Mouse (Mus musculus) intestine, postnatal 0 days (tissue): Measurements from ENCODE around the gene Slc22a23. TPM values are rescaled to one million over a fixed set of nuclear protein-coding genes. Genes with fewer than 3 reads are reported as not detected.

Source experiments
- ATAC-seq: fragments of 200-750 bp; cut with Nextera tagmentation; 2 replicates; pipeline ENCODE4 v1.8.0; 2017; ENCODE audit warnings: mild to moderate bottlenecking, moderate TSS enrichment, moderate library complexity
- H3K27ac ChIP-seq: fragments of 300-500 bp; sonication (generic); 2 replicates; pipeline ENCODE4 v1.5.1; 2014; ENCODE audit warnings: mild to moderate bottlenecking, low read depth, low read length, moderate library complexity
- H3K27me3 ChIP-seq: fragments of 300-500 bp; sonication (generic); replicated peaks from 2 replicates; pipeline ENCODE4 v1.6.1; 2014; ENCODE audit warnings: low read length, mixed read lengths; ENCODE audit not compliant: control insufficient read depth, insufficient read depth
- H3K36me3 ChIP-seq: fragments of 300-500 bp; sonication (generic); 2 replicates; pipeline ENCODE4 v1.6.1; 2014; ENCODE audit warnings: mild to moderate bottlenecking, moderate library complexity; ENCODE audit not compliant: control insufficient read depth, insufficient read depth
- H3K4me1 ChIP-seq: fragments of 300-500 bp; sonication (generic); replicated peaks from 2 replicates; pipeline ENCODE4 v1.6.1; 2014; ENCODE audit warnings: antibody characterized with exemption, low read length, mixed read lengths; ENCODE audit not compliant: control insufficient read depth, insufficient read depth
- H3K4me2 ChIP-seq: fragments of 300-500 bp; sonication (generic); replicated peaks from 2 replicates; pipeline ENCODE4 v1.6.1; 2014; ENCODE audit warnings: low read depth, mild to moderate bottlenecking, moderate library complexity
- H3K4me3 ChIP-seq: fragments of 300-500 bp; sonication (generic); 2 replicates; pipeline ENCODE4 v1.5.1; 2014; ENCODE audit warnings: low read depth, low read length
- H3K9ac ChIP-seq: fragments of 300-500 bp; sonication (generic); 2 replicates; pipeline ENCODE4 v1.6.1; 2014; ENCODE audit warnings: mild to moderate bottlenecking, low read depth, low read length
- H3K9me3 ChIP-seq: fragments of 300-500 bp; sonication (generic); 2 replicates; pipeline ENCODE4 v1.6.1; 2016; ENCODE audit warnings: mixed run types; ENCODE audit not compliant: control insufficient read depth
- CTCF ChIP-seq: sonication (generic); IDR thresholded peaks from 2 replicates; pipeline ENCODE4 v1.5.1; 2016; ENCODE audit warnings: low read depth, mild to moderate bottlenecking, control low read depth, antibody characterized with exemption, moderate library complexity
- WGBS: fragments of 180-500 bp; shearing (Covaris S2); extraction: QIAGEN DNeasy Blood & Tissue Kit; methylation state at CpG from one replicate; pipeline ENCODE4 v1.1.7; 2014; 5-methylcytosine and 5-hydroxymethylcytosine counted together
- polyA plus RNA-seq: library from polyadenylated mRNA; unstranded; fragments of >200 nt; fragmentation: Nextera tagmentation; extraction: Ambion mirVana; gene quantifications from 2 replicates; pipeline ENCODE4 v1.2.1, GENCODE M21; 2015

Gene Slc22a23
- polyA plus RNA-seq, 1 experiment from 2014 or later: 3.4 TPM

DNA sequence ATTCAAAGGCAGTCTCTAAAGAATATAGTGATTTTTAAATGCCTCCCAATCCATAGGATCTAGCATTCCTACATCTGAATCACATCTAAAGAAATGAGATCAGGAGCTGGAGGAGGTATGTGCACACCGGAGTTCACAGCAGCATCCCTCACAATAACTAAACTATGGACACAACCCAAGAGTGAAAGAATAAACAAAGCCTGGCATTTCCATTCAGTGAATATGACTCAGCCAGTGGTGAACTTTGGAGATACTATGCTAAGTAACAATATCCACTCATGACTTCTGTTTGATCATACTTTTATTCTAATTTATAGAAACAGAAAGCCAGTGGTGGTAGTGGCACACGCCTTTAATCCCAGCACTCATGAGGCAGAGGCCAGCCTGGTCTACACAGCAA lies 67.4 kb downstream of the Slc22a23 start:
- Histone ChIP-seq H3K36me3 (no peaks in the 10 kb centered on the region), H3K9ac (no peak overlapping the region), H3K9me3 (no peaks in the 10 kb centered on the region), H3K27ac (no peak overlapping the region), H3K4me2 (no peak overlapping the region), H3K4me3 (no peak overlapping the region), H3K4me1 (0 out of 2 replicates have a peak, but pooled peaks cover 2% of the 10 kb centered on the region), H3K27me3 (no peaks in the 10 kb centered on the region)
- ATAC-seq: no peak
- WGBS: 92% methylated on average over 2 of the region's 2 CpGs
- TF ChIP-seq CTCF: no peak

DNA sequence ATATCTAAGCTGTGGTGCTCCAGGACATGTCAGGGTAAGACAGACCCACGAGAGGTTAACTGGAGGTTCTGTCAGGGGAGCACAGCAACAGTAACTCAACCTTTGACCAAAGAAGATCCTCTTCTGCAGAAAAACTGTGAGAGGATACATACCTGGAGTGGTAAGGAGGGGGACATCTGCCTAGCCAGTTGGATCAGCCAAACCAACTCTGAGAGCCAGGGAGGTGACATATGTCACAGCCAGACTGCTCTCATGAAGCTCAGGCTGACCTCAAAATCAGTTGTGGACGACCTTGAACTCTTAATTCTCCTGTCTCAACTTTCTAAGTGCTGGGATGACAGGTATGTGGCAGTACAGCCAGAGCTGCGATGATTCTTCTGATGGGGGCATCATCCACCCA lies 68.0 kb downstream of the Slc22a23 start:
- no peak for TF ChIP-seq CTCF
- no peak overlapping the region for H3K4me2 ChIP-seq
- no peaks in the 10 kb centered on the region for H3K9me3 ChIP-seq
- H3K36me3 ChIP-seq: no peaks in the 10 kb centered on the region
- no peaks in the 10 kb centered on the region for H3K27me3 ChIP-seq
- no peak overlapping the region for H3K27ac ChIP-seq
- no peak overlapping the region for H3K4me3 ChIP-seq
- 0 out of 2 replicates have a peak, but pooled peaks cover 2% of the 10 kb centered on the region for H3K4me1 ChIP-seq
- no peak overlapping the region for H3K9ac ChIP-seq
- no peak for ATAC-seq
- WGBS: 72% methylated on average over 3 of the region's 3 CpGs

DNA sequence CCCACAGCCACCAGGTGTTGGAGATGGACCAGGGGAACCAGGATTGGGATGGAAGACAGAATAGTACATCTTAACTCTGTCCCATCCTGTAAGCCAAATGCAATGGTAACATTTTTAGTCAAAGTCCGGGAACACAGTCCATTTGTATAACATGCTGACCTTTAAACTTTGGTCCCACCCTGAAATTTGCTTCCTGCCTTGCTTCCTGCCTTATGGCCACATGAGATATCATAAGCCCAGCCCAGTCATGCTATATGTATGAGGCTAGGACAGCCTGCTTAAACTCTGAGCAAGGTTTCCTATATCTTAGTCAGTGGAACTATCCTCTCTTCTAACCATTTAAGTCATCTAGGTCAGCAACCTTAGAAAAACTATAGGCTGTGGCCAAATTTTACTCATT lies 70.1 kb downstream of the Slc22a23 start:
- Histone ChIP-seq H3K27ac (no peak overlapping the region), H3K9me3 (no peaks in the 10 kb centered on the region), H3K27me3 (no peaks in the 10 kb centered on the region), H3K4me2 (no peak overlapping the region), H3K9ac (no peak overlapping the region), H3K4me3 (no peak overlapping the region), H3K36me3 (no peaks in the 10 kb centered on the region), H3K4me1 (0 out of 2 replicates have a peak, but pooled peaks cover 2% of the 10 kb centered on the region)
- 32% methylated on average over 1 of the region's 1 CpGs for WGBS
- peak; percentile 73 for ATAC-seq
- no peak for TF ChIP-seq CTCF

DNA sequence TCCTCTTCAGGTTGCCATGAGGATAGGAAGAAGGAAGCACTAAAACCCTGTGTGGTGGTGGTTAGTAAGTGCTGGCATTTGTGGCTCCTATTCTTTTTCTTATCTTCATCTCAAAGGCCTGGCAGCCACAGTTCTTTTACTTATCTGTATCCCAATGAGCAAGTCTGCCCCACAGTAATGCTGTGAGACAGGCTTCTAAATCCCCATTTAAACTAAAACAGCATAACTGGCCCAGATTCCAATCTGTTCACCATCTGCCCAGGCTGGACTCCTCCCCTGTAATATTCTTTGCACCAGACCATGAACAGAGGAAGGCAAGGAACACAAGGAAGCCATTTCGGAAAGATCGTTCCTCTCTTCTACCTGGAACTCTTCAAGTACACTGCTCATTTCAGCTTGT lies 70.6 kb downstream of the Slc22a23 start:
- H3K4me3 ChIP-seq: no peak overlapping the region
- TF ChIP-seq CTCF: no peak
- no peak overlapping the region for H3K9ac ChIP-seq
- no peaks in the 10 kb centered on the region for H3K9me3 ChIP-seq
- 84% methylated on average over 2 of the region's 2 CpGs for WGBS
- 0 out of 2 replicates have a peak, but pooled peaks cover 2% of the 10 kb centered on the region for H3K4me1 ChIP-seq
- no peaks in the 10 kb centered on the region for H3K36me3 ChIP-seq
- ATAC-seq: 0 out of 2 replicates have a peak, but pooled peaks have one; percentile 8
- no peak overlapping the region for H3K27ac ChIP-seq
- no peaks in the 10 kb centered on the region for H3K27me3 ChIP-seq
- no peak overlapping the region for H3K4me2 ChIP-seq

DNA sequence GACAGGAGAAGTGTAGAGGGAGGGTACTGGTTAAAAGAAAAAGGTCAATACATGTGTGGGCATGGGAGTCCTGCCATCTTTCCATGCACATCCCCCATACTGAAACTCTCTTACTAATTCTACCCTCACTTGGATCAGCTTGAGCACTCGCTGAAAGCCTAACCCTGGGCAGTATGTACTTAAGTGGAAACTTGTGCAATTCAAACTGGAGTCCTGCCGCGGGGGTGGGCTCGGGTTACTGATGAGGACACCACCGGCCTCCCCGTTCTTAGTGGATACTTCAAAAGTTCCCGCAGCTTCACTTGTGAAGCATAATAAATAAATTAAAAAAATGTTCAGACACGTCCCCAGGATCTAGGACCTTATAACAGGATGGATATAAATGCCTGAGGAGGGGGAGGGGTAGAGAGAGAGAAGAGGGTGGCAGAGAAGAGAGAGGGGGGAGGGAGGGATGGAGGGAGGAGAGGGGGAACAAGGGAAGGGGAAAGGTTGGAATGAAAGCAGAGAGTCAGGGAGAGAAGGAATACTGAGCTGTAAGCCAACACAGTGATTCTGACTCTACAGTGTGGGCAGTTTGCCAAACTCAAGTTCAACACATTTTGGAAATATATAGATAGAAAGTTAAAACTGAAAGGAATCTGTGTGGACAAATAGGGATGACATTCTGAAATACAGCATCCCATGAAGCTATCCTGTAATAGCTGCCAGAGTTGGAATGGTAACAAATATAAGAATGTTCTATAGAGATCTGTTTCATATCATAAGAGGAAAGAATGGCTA lies 72.5 kb downstream of the Slc22a23 start:
- ATAC-seq: no peak
- no peak overlapping the region for H3K4me3 ChIP-seq
- no peak for TF ChIP-seq CTCF
- 56% methylated on average over 8 of the region's 8 CpGs for WGBS
- H3K36me3 ChIP-seq: no peaks in the 10 kb centered on the region
- H3K4me2 ChIP-seq: no peak overlapping the region
- H3K4me1 ChIP-seq: peaks cover 2% of the 10 kb centered on the region; the same call in 1 of the 2 replicates
- no peaks in the 10 kb centered on the region for H3K9me3 ChIP-seq
- no peak overlapping the region for H3K9ac ChIP-seq
- H3K27ac ChIP-seq: no peak overlapping the region
- H3K27me3 ChIP-seq: no peaks in the 10 kb centered on the region

DNA sequence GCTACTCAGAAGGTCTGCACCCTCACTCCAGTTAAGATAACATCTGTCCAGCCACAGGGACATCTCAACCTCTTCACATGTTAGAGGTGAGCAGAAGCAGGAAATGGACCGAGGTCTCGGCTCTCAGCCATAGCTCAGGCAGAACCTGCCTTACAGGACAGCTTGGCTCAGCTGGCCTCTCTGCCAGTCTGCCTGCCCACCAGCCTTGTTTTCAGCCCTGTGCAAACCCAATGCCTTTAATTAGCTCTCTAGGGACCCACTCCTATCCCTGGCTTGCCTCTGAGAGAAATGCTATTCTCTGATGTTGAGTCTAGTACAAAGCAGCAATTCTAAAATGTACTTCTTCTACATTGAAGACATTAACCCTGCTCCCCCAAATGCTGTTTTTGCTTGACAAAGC lies 73.3 kb downstream of the Slc22a23 start:
- Histone ChIP-seq H3K4me2 (no peak overlapping the region), H3K27ac (no peak overlapping the region), H3K9ac (no peak overlapping the region), H3K4me3 (no peak overlapping the region), H3K36me3 (no peaks in the 10 kb centered on the region), H3K4me1 (peaks cover 5% of the 10 kb centered on the region), H3K9me3 (no peaks in the 10 kb centered on the region), H3K27me3 (no peaks in the 10 kb centered on the region)
- 78% methylated on average over 2 of the region's 2 CpGs for WGBS
- ATAC-seq: no peak
- TF ChIP-seq CTCF: no peak
